ENCODE assay signal across 13 mouse cellular contexts in the genomic region with DNA sequence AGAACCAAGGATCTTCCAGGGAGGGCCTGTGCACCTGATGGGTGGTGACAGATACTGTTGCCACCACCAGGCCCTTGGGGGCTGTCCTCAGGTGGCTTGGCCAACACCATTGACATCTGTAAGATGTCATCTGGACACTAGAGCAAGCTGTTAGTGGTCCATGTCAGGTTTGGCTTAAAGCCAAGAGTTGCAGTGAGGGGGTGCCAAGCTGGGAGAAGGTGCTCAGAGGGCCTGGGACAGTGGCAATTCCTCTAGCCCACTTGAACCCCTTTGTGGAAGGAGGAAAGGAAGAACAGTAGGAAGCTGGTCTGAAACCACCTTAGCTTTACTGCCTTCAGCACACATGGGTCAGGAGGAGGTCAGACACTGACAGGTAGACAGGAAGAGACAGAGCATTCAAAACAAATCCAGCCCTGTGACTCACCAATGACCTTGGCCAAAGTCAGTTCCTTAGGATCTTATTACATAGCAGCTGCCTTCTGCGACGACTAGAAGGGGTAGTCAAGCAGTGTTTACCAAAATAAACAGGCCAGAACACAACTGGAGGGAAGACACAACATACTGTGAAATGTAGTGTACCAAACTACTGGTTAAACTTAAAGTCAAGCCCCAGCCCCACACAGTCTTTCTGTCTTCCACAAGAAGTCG. TPM values are rescaled to one million over a fixed set of nuclear protein-coding genes. Genes with fewer than 3 reads are reported as not detected.
DNase-seq lines count a peak whose midpoint lies in the region; ATAC-seq lines count a peak whose summit lies in the region.
"Had no signal": no experiment of that assay in that cellular context is flagged by ENCODE, and none has a peak within 500 bp of the region (broad histone marks: within the 10 kb centered on the region; RNA-seq: fewer than 3 reads in every experiment).

No protein-coding gene starts in this region.

- peaks cover 17% of the 10 kb centered on the region for H3K36me3 ChIP-seq in heart, embryonic 10.5 days
- peaks cover 12% of the 10 kb centered on the region; the same call in 1 of the 2 replicates for H3K36me3 ChIP-seq in kidney, embryonic 16.5 days (ENCODE audit: insufficient read depth, low read length)
- H3K36me3 ChIP-seq in liver, embryonic 12.5 days, result peaks cover 22% of the 10 kb centered on the region

- H3K9me3 ChIP-seq in heart, embryonic 10.5 days, result no peaks in the 10 kb centered on the region
- H3K9me3 ChIP-seq in kidney, embryonic 16.5 days (ENCODE audit: low read length), result no peaks in the 10 kb centered on the region
- no peaks in the 10 kb centered on the region for H3K9me3 ChIP-seq in liver, embryonic 12.5 days (replicated peaks)
- H3K9me3 ChIP-seq: forebrain, embryonic 13.5 days had no signal

- 50% methylated on average over 3 of the region's 3 CpGs for WGBS in heart, embryonic 10.5 days
- 21% methylated on average over 3 of the region's 3 CpGs for WGBS in kidney, embryonic 16.5 days
- WGBS in liver, embryonic 12.5 days (ENCODE audit: insufficient replicate concordance), result 66% methylated on average over 3 of the region's 3 CpGs

- no peak for ATAC-seq in kidney, embryonic 16.5 days (ENCODE audit: low FRiP score, low TSS enrichment)
- ATAC-seq in liver, embryonic 12.5 days, result no peak
- ATAC-seq in granulocyte monocyte progenitor cell, adult 5-6 weeks (replicated peaks; ENCODE audit: poor library complexity, severe bottlenecking), result no peak
- ATAC-seq: forebrain, embryonic 13.5 days had no signal

- no peak overlapping the region for H3K9ac ChIP-seq in kidney, embryonic 16.5 days (replicated peaks; ENCODE audit: low read length)
- no peak overlapping the region; the same call in 1 of the 2 replicates for H3K9ac ChIP-seq in liver, embryonic 12.5 days
- H3K9ac ChIP-seq: forebrain, embryonic 13.5 days; hindbrain, embryonic 14.5 days; liver, embryonic 14.5 days had no signal

- H3K4me3 ChIP-seq in heart, embryonic 10.5 days, result no peak overlapping the region
- no peak overlapping the region for H3K4me3 ChIP-seq in brown adipose tissue, adult 24 weeks (ENCODE audit: insufficient read depth, low read depth, low read length)
- H3K4me3 ChIP-seq in kidney, embryonic 16.5 days (ENCODE audit: low read length), result no peak overlapping the region
- no peak overlapping the region for H3K4me3 ChIP-seq in liver, embryonic 12.5 days
- H3K4me3 ChIP-seq: forebrain, embryonic 13.5 days had no signal

- H3K27ac ChIP-seq in heart, embryonic 10.5 days, result peak overlapping the region; percentile 68; the same call in 1 of the 2 replicates
- peak overlapping the region; percentile 39; the same call in 1 of the 2 replicates for H3K27ac ChIP-seq in brown adipose tissue, adult 24 weeks (replicated peaks; ENCODE audit: low read depth, low read length)
- H3K27ac ChIP-seq in kidney, embryonic 16.5 days (ENCODE audit: low read length), result 0 out of 2 replicates have a peak overlapping the region, but pooled peaks have one; percentile 37
- no peak overlapping the region for H3K27ac ChIP-seq in liver, embryonic 12.5 days
- H3K27ac ChIP-seq: forebrain, embryonic 13.5 days; hindbrain, embryonic 14.5 days; liver, embryonic 14.5 days had no signal

- DNase-seq in heart, embryonic 10.5 days (ENCODE audit: low spot score), result no peak
- no peak for DNase-seq in heart, adult 18-20 months
- peak; percentile 22 for DNase-seq in ES-CJ7 (ENCODE audit: low read depth, low spot score)
- DNase-seq in layer of hippocampus, postnatal 36 days, result no peak
- DNase-seq: cerebellum, adult 11-12 months; thymus, postnatal 4 days had no signal

- no peaks in the 10 kb centered on the region for H3K27me3 ChIP-seq in heart, embryonic 10.5 days (ENCODE audit: insufficient read depth, poor library complexity, severe bottlenecking)
- H3K27me3 ChIP-seq in kidney, embryonic 16.5 days (ENCODE audit: insufficient read depth, low read length), result no peaks in the 10 kb centered on the region
- H3K27me3 ChIP-seq in liver, embryonic 12.5 days (replicated peaks), result no peaks in the 10 kb centered on the region
- H3K27me3 ChIP-seq: forebrain, embryonic 13.5 days had no signal

- peaks cover 35% of the 10 kb centered on the region for H3K4me1 ChIP-seq in heart, embryonic 10.5 days
- peaks cover 14% of the 10 kb centered on the region for H3K4me1 ChIP-seq in brown adipose tissue, adult 24 weeks (ENCODE audit: control insufficient read depth, insufficient read depth, insufficient read length, low read length)
- peaks cover 23% of the 10 kb centered on the region for H3K4me1 ChIP-seq in kidney, embryonic 16.5 days (ENCODE audit: insufficient read depth, low read length)
- H3K4me1 ChIP-seq in liver, embryonic 12.5 days, result peaks cover 34% of the 10 kb centered on the region

- no peak overlapping the region for H3K4me2 ChIP-seq in kidney, embryonic 16.5 days (replicated peaks; ENCODE audit: low read depth, low read length)
- no peak overlapping the region for H3K4me2 ChIP-seq in liver, embryonic 12.5 days
- H3K4me2 ChIP-seq: forebrain, embryonic 13.5 days; hindbrain, embryonic 14.5 days had no signal

RNA-seq across cellular contexts. Expression of a gene that starts 4.3 kb away (rescaled TPM):
- polyA plus RNA-seq in heart, embryonic 10.5 days (2016; fragmentation: Nextera tagmentation; extraction: Ambion mirVana), result 22.1 and 23.1 TPM in 2 replicates
- total RNA-seq in heart, adult 18-20 months (2021), result 10 to 100 TPM; 26.4 to 28.8 TPM
- 18.6 and 27.3 TPM in 2 replicates for polyA plus RNA-seq in brown adipose tissue, adult 24 weeks (2012; ENCODE audit: insufficient read depth, insufficient read length, missing spikeins)
- 29.0 and 29.5 TPM in 2 replicates for polyA plus RNA-seq in kidney, embryonic 16.5 days (2015; fragmentation: Nextera tagmentation; extraction: Ambion mirVana)
- 10 to 100 TPM; 74.8 to 80.4 TPM for total RNA-seq in layer of hippocampus, postnatal 36 days (2021)
- polyA plus RNA-seq in liver, embryonic 12.5 days (2016; fragmentation: Nextera tagmentation; extraction: Ambion mirVana), result 16.0 and 16.4 TPM in 2 replicates
- total RNA-seq in granulocyte monocyte progenitor cell, adult 5-6 weeks (2014; fragmentation: Nextera tagmentation), result 12.8 and 18.8 TPM in 2 replicates
- 32.4 and 41.7 TPM in 2 replicates for total RNA-seq in granulocyte monocyte progenitor cell, adult 5-6 weeks (2017)

RNA-seq across cellular contexts. Expression of a gene that starts 4.4 kb away (rescaled TPM):
- polyA plus RNA-seq in heart, embryonic 10.5 days (2016; fragmentation: Nextera tagmentation; extraction: Ambion mirVana), result 58.3 and 61.1 TPM in 2 replicates
- total RNA-seq in heart, adult 18-20 months (2021), result 10 to 100 TPM; 56.2 to 68.7 TPM
- polyA plus RNA-seq in brown adipose tissue, adult 24 weeks (2012; ENCODE audit: insufficient read depth, insufficient read length, missing spikeins), result 36.2 and 50.4 TPM in 2 replicates
- polyA plus RNA-seq in kidney, embryonic 16.5 days (2015; fragmentation: Nextera tagmentation; extraction: Ambion mirVana), result 74.2 and 81.7 TPM in 2 replicates
- 10 to 100 TPM; 75.7 to 80.4 TPM for total RNA-seq in layer of hippocampus, postnatal 36 days (2021)
- 45.0 and 49.7 TPM in 2 replicates for polyA plus RNA-seq in liver, embryonic 12.5 days (2016; fragmentation: Nextera tagmentation; extraction: Ambion mirVana)
- 36.3 and 47.4 TPM in 2 replicates for total RNA-seq in granulocyte monocyte progenitor cell, adult 5-6 weeks (2014; fragmentation: Nextera tagmentation)
- 33.5 and 38.7 TPM in 2 replicates for total RNA-seq in granulocyte monocyte progenitor cell, adult 5-6 weeks (2017)

RNA-seq across cellular contexts. Expression of a gene that starts 18.0 kb away (rescaled TPM):
- polyA plus RNA-seq in heart, embryonic 10.5 days (2016; fragmentation: Nextera tagmentation; extraction: Ambion mirVana), result 97.1 and 110 TPM in 2 replicates
- total RNA-seq in heart, adult 18-20 months (2021), result 100 to 1,000 TPM; 157 to 176 TPM
- polyA plus RNA-seq in brown adipose tissue, adult 24 weeks (2012; ENCODE audit: insufficient read depth, insufficient read length, missing spikeins), result 71.1 and 87.5 TPM in 2 replicates
- polyA plus RNA-seq in kidney, embryonic 16.5 days (2015; fragmentation: Nextera tagmentation; extraction: Ambion mirVana), result 76.1 and 84.9 TPM in 2 replicates
- 100 to 1,000 TPM; 115 to 122 TPM for total RNA-seq in layer of hippocampus, postnatal 36 days (2021)
- polyA plus RNA-seq in liver, embryonic 12.5 days (2016; fragmentation: Nextera tagmentation; extraction: Ambion mirVana), result 78.4 and 78.5 TPM in 2 replicates
- 69.6 and 84.0 TPM in 2 replicates for total RNA-seq in granulocyte monocyte progenitor cell, adult 5-6 weeks (2014; fragmentation: Nextera tagmentation)
- total RNA-seq in granulocyte monocyte progenitor cell, adult 5-6 weeks (2017), result 131 and 143 TPM in 2 replicates

RNA-seq across cellular contexts. Expression of a gene that starts 43.8 kb away (rescaled TPM):
- polyA plus RNA-seq in heart, embryonic 10.5 days (2016; fragmentation: Nextera tagmentation; extraction: Ambion mirVana), result 61.8 and 64.4 TPM in 2 replicates
- total RNA-seq in heart, adult 18-20 months (2021), result 10 to 100 TPM; 65.2 to 66.4 TPM
- polyA plus RNA-seq in brown adipose tissue, adult 24 weeks (2012; ENCODE audit: insufficient read depth, insufficient read length, missing spikeins), result 26.7 and 31.7 TPM in 2 replicates
- polyA plus RNA-seq in kidney, embryonic 16.5 days (2015; fragmentation: Nextera tagmentation; extraction: Ambion mirVana), result 67.2 and 70.5 TPM in 2 replicates
- total RNA-seq in layer of hippocampus, postnatal 36 days (2021), result 10 to 100 TPM; 90.5 to 91.6 TPM
- 48.2 and 49.0 TPM in 2 replicates for polyA plus RNA-seq in liver, embryonic 12.5 days (2016; fragmentation: Nextera tagmentation; extraction: Ambion mirVana)
- 66.4 and 82.1 TPM in 2 replicates for total RNA-seq in granulocyte monocyte progenitor cell, adult 5-6 weeks (2014; fragmentation: Nextera tagmentation)
- total RNA-seq in granulocyte monocyte progenitor cell, adult 5-6 weeks (2017), result 133 and 167 TPM in 2 replicates

RNA-seq across cellular contexts. Expression of a gene that starts 43.9 kb away (rescaled TPM):
- polyA plus RNA-seq in heart, embryonic 10.5 days (2016; fragmentation: Nextera tagmentation; extraction: Ambion mirVana), result 2.0 TPM in 2 replicates
- total RNA-seq in heart, adult 18-20 months (2021), result under 1 TPM; 0.23 to 0.32 TPM
- polyA plus RNA-seq in brown adipose tissue, adult 24 weeks (2012; ENCODE audit: insufficient read depth, insufficient read length, missing spikeins), result 2.3 and 2.4 TPM in 2 replicates
- polyA plus RNA-seq in kidney, embryonic 16.5 days (2015; fragmentation: Nextera tagmentation; extraction: Ambion mirVana), result 1.6 and 2.1 TPM in 2 replicates
- under 1 TPM; 0.37 to 0.68 TPM for total RNA-seq in layer of hippocampus, postnatal 36 days (2021)
- 1.6 and 1.7 TPM in 2 replicates for polyA plus RNA-seq in liver, embryonic 12.5 days (2016; fragmentation: Nextera tagmentation; extraction: Ambion mirVana)
- total RNA-seq in granulocyte monocyte progenitor cell, adult 5-6 weeks (2014; fragmentation: Nextera tagmentation), result 1.2 and 3.4 TPM in 2 replicates
- 1.5 and 2.3 TPM in 2 replicates for total RNA-seq in granulocyte monocyte progenitor cell, adult 5-6 weeks (2017)
